Mouse (Mus musculus): ENCODE data around the gene Mtr. TPM values are rescaled to one million over a fixed set of nuclear protein-coding genes. Genes with fewer than 3 reads are reported as not detected.

Mtr gene
- polyA plus RNA-seq, 1 experiment from 2014 or later = 8.7 TPM

DNA sequence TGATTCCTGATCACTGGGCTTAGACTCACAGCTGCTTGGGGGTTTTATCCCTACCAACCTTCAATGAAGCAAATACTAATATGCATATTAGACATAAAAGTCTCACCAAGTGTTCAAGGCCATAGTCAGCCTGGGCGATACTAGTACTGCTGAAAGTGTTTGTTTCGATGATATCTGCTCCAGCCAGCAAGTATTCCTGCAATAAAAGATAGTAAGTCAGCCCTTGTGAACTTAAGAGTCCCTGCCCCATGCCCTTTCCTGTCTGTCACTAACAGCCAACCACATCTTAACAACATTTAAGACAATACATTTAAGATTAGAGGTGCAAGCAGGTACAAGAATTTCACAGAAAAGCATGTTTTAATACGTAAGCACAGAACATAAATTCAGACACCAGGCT lies 7.4 kb downstream of the Mtr start:
- no peak for TF ChIP-seq CTCF (IDR thresholded peaks at IDR 0.05; ENCODE audit: low read depth)
- DNase-seq (ENCODE audit: low spot score) (no peak), ATAC-seq (replicated peaks; ENCODE audit: low FRiP score, low read depth) (no peak)
- Histone ChIP-seq H3K4me3 (replicated peaks; ENCODE audit: low read depth, low read length) (no peak overlapping the region), H3K9me3 (replicated peaks; ENCODE audit: low read length) (no peaks in the 10 kb centered on the region), H3K9ac (ENCODE audit: low read depth, low read length) (no peak overlapping the region), H3K36me3 (ENCODE audit: insufficient read depth, low read length) (peaks cover 22% of the 10 kb centered on the region), H3K4me1 (replicated peaks; ENCODE audit: insufficient read depth, low read length) (no peaks in the 10 kb centered on the region), H3K27ac (no peak overlapping the region), H3K27me3 (ENCODE audit: insufficient read depth, low read length) (no peaks in the 10 kb centered on the region), H3K4me2 (ENCODE audit: low read length) (no peak overlapping the region)
- 97% methylated on average over 3 of the region's 3 CpGs for WGBS

DNA sequence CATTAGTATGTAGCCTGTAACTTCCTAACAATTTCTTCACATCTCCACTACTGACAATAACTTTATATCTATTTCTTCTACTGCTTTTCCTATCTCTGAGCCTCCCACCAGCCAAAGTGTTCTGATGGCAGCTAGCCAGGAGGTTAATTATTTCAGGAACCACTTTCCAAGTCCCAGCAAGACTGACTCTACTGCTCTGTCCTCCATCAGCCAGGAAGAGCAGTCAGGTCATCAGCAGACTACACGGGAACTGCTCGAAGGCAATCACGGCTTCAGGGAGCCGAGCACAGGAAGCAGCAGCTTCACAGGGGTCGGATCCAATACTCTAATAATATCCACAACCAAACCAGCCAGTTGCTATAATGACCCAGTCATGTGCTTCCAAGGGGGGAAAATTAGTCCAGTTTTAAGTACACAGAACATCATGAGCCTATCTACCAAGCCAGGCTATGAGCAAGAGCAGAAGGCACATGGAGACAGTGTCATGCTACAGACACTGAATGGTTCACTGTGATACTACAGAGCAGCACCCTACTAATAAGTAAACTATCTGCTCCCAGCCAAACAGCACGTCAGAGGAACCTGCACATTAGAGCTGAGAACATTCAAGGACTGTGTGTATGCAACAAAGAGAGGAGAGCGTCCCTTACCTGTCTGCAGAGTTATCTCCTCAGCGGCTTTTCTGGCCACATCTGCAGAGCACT lies 8.6 kb downstream of the Mtr start:
- no peak for DNase-seq (ENCODE audit: low spot score)
- no peak overlapping the region for H3K4me3 ChIP-seq (replicated peaks; ENCODE audit: low read depth, low read length)
- TF ChIP-seq CTCF (IDR thresholded peaks at IDR 0.05; ENCODE audit: low read depth) = no peak
- no peak overlapping the region for H3K4me2 ChIP-seq (ENCODE audit: low read length)
- H3K9ac ChIP-seq (ENCODE audit: low read depth, low read length) = no peak overlapping the region
- WGBS = 75% methylated on average over 8 of the region's 8 CpGs
- peaks cover 25% of the 10 kb centered on the region for H3K36me3 ChIP-seq (ENCODE audit: insufficient read depth, low read length)
- H3K27ac ChIP-seq = peak overlapping the region; percentile 21; the same call in 1 of the 2 replicates
- peak; percentile 85 for ATAC-seq (replicated peaks; ENCODE audit: low FRiP score, low read depth)
- H3K4me1 ChIP-seq (replicated peaks; ENCODE audit: insufficient read depth, low read length) = no peaks in the 10 kb centered on the region
- no peaks in the 10 kb centered on the region for H3K9me3 ChIP-seq (replicated peaks; ENCODE audit: low read length)
- no peaks in the 10 kb centered on the region for H3K27me3 ChIP-seq (ENCODE audit: insufficient read depth, low read length)

DNA sequence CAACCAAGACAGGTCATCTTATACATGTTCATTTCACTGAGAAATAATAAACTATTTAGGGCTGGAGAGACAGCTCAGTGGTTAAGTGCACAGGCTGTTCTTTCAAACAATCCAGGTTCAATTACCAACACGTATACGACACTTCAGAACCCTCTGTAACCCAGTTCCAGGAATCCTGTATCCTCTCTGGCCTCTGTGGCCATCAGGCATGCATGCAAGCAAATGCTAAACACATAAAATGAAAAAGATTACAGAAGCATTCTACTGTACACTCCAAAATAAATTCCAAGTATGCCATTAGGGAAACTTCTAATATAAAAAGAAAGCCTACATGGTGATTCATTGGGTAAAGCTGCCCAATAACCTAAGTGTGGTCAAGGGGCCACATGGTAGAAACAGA lies 12.0 kb downstream of the Mtr start:
- no peak overlapping the region for H3K9ac ChIP-seq (ENCODE audit: low read depth, low read length)
- H3K4me3 ChIP-seq (replicated peaks; ENCODE audit: low read depth, low read length) = no peak overlapping the region
- no peaks in the 10 kb centered on the region for H3K9me3 ChIP-seq (replicated peaks; ENCODE audit: low read length)
- H3K36me3 ChIP-seq (ENCODE audit: insufficient read depth, low read length) = peaks cover 35% of the 10 kb centered on the region
- DNase-seq (ENCODE audit: low spot score) (no peak), ATAC-seq (replicated peaks; ENCODE audit: low FRiP score, low read depth) (no peak)
- WGBS = 96% methylated on average over 2 of the region's 2 CpGs
- no peaks in the 10 kb centered on the region for H3K4me1 ChIP-seq (replicated peaks; ENCODE audit: insufficient read depth, low read length)
- H3K27me3 ChIP-seq (ENCODE audit: insufficient read depth, low read length) = no peaks in the 10 kb centered on the region
- no peak overlapping the region for H3K27ac ChIP-seq
- TF ChIP-seq CTCF (IDR thresholded peaks at IDR 0.05; ENCODE audit: low read depth) = no peak
- H3K4me2 ChIP-seq (ENCODE audit: low read length) = no peak overlapping the region

DNA sequence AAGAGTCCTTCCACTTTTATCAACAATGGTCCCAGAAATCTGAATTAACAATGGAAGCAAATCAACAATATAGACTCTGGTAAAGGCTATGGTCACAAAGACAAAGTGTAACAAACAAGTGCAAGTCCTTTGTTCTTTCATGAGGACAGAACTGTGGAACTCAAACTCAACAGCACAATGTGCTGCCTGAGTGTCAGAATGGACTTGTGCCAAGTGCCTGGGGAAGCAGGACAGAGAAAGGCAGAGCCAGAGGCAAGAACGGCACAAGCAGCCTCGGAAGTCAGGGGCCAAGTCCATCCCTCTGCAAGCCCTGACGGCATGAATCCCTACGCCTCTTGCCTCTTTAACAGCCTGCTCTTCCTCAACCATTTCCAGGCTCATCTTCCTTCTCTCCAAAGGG lies 13.9 kb downstream of the Mtr start:
- ATAC-seq (replicated peaks; ENCODE audit: low FRiP score, low read depth) = no peak
- WGBS = 87% methylated on average over 4 of the region's 4 CpGs

DNA sequence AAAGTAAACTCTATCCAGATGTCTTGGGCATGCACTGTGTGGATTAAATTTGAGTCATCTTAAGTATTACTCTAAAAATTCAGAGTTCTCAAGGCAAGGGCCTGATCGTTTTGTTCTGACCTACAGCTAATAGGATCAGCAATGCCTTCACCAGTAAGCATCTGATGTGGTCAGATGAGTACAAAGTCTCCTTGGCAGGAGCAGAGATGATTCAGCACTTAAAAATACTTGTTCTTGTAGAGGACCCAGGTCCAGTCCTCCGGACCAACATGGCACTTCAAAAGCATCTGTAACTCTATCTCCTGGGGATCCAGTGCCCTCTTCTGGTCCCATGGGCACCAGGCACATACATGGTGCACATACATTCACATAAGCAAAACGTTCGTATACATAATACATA lies 25.8 kb downstream of the Mtr start:
- no peak for ATAC-seq (replicated peaks; ENCODE audit: low FRiP score, low read depth)
- no peaks in the 10 kb centered on the region for H3K9me3 ChIP-seq (replicated peaks; ENCODE audit: low read length)
- no peak overlapping the region for H3K27ac ChIP-seq
- no peak overlapping the region for H3K4me2 ChIP-seq (ENCODE audit: low read length)
- H3K9ac ChIP-seq (ENCODE audit: low read depth, low read length) = no peak overlapping the region
- DNase-seq (ENCODE audit: low spot score) = no peak
- no peaks in the 10 kb centered on the region for H3K4me1 ChIP-seq (replicated peaks; ENCODE audit: insufficient read depth, low read length)
- TF ChIP-seq CTCF (IDR thresholded peaks at IDR 0.05; ENCODE audit: low read depth) = no peak
- H3K4me3 ChIP-seq (replicated peaks; ENCODE audit: low read depth, low read length) = no peak overlapping the region
- WGBS = 94% methylated on average over 4 of the region's 4 CpGs
- peaks cover 25% of the 10 kb centered on the region for H3K36me3 ChIP-seq (ENCODE audit: insufficient read depth, low read length)
- H3K27me3 ChIP-seq (ENCODE audit: insufficient read depth, low read length) = no peaks in the 10 kb centered on the region

More for the DNA sequence above, 13.9 kb downstream of the Mtr start:
- no peak overlapping the region for H3K27ac ChIP-seq
- H3K4me2 ChIP-seq (ENCODE audit: low read length) = no peak overlapping the region
- no peak for DNase-seq (ENCODE audit: low spot score)
- H3K36me3 ChIP-seq (ENCODE audit: insufficient read depth, low read length) = peaks cover 28% of the 10 kb centered on the region
- no peak overlapping the region for H3K4me3 ChIP-seq (replicated peaks; ENCODE audit: low read depth, low read length)
- no peak for TF ChIP-seq CTCF (IDR thresholded peaks at IDR 0.05; ENCODE audit: low read depth)
- H3K9me3 ChIP-seq (replicated peaks; ENCODE audit: low read length) = no peaks in the 10 kb centered on the region
- H3K9ac ChIP-seq (ENCODE audit: low read depth, low read length) = no peak overlapping the region
- H3K27me3 ChIP-seq (ENCODE audit: insufficient read depth, low read length) = no peaks in the 10 kb centered on the region
- no peaks in the 10 kb centered on the region for H3K4me1 ChIP-seq (replicated peaks; ENCODE audit: insufficient read depth, low read length)

DNA sequence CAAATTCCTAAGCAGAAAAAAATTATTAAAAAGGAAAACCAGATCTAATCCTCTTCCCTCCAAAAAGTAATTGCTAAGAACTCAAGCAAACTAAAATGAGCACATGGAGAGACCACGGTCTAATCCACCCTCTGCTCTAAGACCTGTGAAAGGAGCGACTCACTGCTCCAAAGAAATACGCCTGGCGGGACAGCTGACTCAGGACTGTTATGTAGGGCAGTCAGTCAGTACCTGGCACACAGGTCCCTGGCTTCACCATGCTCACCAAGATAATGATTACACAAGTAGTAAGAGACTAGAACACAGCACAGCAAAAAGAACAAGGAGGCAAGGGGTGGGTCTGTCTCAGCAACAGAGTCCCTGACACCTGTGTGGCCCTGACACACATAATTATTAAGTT lies 29.7 kb downstream of the Mtr start:
- Histone ChIP-seq H3K9ac (ENCODE audit: low read depth, low read length) (no peak overlapping the region), H3K27ac (no peak overlapping the region), H3K27me3 (ENCODE audit: insufficient read depth, low read length) (no peaks in the 10 kb centered on the region), H3K4me2 (ENCODE audit: low read length) (no peak overlapping the region), H3K4me3 (replicated peaks; ENCODE audit: low read depth, low read length) (no peak overlapping the region), H3K9me3 (replicated peaks; ENCODE audit: low read length) (no peaks in the 10 kb centered on the region), H3K36me3 (ENCODE audit: insufficient read depth, low read length) (peaks cover 33% of the 10 kb centered on the region), H3K4me1 (replicated peaks; ENCODE audit: insufficient read depth, low read length) (no peaks in the 10 kb centered on the region)
- no peak for DNase-seq (ENCODE audit: low spot score)
- WGBS = 84% methylated on average over 4 of the region's 4 CpGs
- TF ChIP-seq CTCF (IDR thresholded peaks at IDR 0.05; ENCODE audit: low read depth) = no peak
- no peak for ATAC-seq (replicated peaks; ENCODE audit: low FRiP score, low read depth)

DNA sequence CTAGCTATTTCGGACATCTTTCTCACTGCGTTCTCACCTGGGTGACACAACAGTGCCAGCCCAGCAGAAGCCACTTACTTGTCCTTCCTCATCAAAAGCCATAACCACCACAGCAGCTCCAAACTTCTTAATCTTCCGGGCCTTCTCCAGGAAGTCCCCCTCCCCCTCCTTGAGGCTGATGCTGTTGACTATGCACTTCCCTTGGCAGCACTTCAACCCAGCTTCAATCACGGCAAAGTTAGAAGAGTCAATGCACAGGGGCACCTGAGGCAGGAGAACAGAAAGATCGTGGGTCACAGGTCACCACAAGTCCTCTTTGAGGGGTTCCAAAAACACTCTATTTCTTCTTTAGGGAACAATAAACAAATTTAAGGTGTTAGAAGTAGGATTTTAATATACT lies 30.3 kb downstream of the Mtr start:
- Histone ChIP-seq H3K36me3 (ENCODE audit: insufficient read depth, low read length) (peaks cover 34% of the 10 kb centered on the region), H3K4me3 (replicated peaks; ENCODE audit: low read depth, low read length) (no peak overlapping the region), H3K9ac (ENCODE audit: low read depth, low read length) (no peak overlapping the region), H3K4me1 (replicated peaks; ENCODE audit: insufficient read depth, low read length) (no peaks in the 10 kb centered on the region), H3K27ac (no peak overlapping the region), H3K4me2 (ENCODE audit: low read length) (no peak overlapping the region), H3K27me3 (ENCODE audit: insufficient read depth, low read length) (no peaks in the 10 kb centered on the region), H3K9me3 (replicated peaks; ENCODE audit: low read length) (no peaks in the 10 kb centered on the region)
- WGBS = 72% methylated on average over 5 of the region's 5 CpGs
- no peak for TF ChIP-seq CTCF (IDR thresholded peaks at IDR 0.05; ENCODE audit: low read depth)
- ATAC-seq (replicated peaks; ENCODE audit: low FRiP score, low read depth) (no peak), DNase-seq (ENCODE audit: low spot score) (no peak)
